Mouse (Mus musculus): ENCODE data around the gene Cdh11. TPM values are rescaled to one million over a fixed set of nuclear protein-coding genes. Genes with fewer than 3 reads are reported as not detected.

The Cdh11 gene
- 37.9 and 45.3 TPM in 2 replicates for polyA plus RNA-seq (2015; fragmentation: Nextera tagmentation; extraction: Ambion mirVana)

DNA sequence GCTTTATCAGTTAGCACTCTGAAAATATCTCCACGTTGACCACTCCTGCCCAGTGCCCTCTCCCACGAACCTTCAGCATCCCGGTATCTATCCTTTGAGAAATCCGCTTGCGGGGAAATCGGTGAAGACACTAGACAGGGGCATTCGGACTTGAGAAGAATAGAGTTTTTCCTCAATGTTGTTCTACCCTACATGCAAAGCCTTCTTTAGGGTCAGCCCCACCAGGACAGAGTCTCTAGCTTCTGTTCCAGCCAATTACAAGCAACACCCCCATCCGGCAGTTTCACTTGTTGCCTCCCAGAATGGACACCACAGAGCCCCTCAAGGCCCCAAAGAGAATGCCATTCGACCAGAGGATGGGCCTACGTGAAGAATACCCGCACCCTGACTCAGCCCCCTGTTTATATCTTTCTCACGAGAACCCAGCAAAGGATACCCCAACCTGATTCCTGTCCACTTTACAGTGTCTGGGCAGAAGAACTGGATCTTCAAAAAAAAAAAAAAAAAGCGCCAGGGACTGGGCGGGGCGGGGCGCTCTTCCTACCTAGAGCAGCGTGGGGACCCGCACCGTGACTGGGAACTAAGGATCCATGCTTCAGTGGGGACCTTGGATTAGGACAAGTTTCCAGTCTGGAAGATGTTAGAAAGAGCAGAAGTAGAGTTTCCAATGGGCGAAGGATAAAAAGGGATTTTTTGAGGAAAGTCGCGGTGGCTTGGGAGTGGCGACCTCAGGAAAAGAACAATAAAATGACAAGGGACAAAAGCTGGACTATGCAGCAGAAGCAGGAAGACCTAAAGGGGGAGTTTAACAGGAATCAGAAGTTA lies at the start of gene Cdh11:
Gene Cdh11 (minus strand): TSS at position 51 of the 825 bp plus-strand sequence.
- Histone ChIP-seq H3K27me3 (replicated peaks; ENCODE audit: control insufficient read depth, insufficient read depth, low read length) (no peaks in the 10 kb centered on the region), H3K4me1 (ENCODE audit: control insufficient read depth, insufficient read depth, low read depth, low read length) (peaks cover 10% of the 10 kb centered on the region), H3K4me2 (ENCODE audit: low read length) (peak within 1 kb of the TSS; percentile 83), H3K36me3 (ENCODE audit: control insufficient read depth, insufficient read depth, low read length) (no peaks in the 10 kb centered on the region), H3K4me3 (ENCODE audit: low read length) (peak within 1 kb of the TSS; percentile 87), H3K9ac (ENCODE audit: low read depth, low read length) (peak within 1 kb of the TSS; percentile 95), H3K9me3 (ENCODE audit: control insufficient read depth, low read length) (no peaks in the 10 kb centered on the region), H3K27ac (ENCODE audit: low read depth, low read length) (peak within 1 kb of the TSS; percentile 94)
- 2% methylated on average over 23 of the region's 23 CpGs for WGBS
- ATAC-seq, result no peak

DNA sequence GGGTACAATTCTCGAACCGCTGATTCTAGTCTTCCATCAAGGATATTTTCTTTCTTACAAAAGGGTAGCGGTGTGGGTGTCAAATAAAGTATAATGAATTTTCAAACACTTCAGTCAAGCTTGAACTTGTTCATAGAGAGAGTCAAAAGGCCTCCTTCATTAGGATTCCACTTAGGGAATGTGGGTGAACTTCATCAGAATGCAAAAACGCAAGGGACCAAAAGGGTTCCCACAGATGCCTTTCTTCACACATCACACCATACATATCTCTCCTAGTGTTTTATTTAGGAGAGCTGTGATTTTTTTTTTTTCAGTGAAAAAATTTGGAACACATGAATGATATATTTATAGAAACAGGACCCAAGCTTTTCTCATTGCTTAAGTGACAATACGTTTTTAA lies 28.5 kb upstream of the Cdh11 start:
- no peaks in the 10 kb centered on the region for H3K36me3 ChIP-seq (ENCODE audit: control insufficient read depth, insufficient read depth, low read length)

DNA sequence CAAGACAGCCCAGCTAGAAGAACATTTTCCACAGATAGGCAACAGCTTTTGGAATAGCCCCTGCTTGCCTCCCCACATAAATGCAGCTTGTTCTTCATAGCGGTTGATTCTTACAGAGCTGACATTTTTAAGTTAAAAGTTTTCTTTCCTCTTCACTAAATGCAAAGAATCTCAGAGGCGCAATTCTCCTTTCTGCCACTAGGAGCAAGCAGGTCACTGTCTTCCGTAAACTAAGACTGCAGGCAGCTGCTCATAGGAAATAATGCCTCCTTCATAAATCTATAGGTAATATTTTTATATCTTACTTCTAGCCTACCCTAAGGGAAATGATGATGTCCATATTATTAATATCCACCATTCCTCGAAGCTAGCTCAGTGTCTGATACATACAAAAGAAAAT lies 4.9 kb upstream of the Cdh11 start:
- no peak for ATAC-seq
- Histone ChIP-seq H3K4me1 (ENCODE audit: control insufficient read depth, insufficient read depth, low read depth, low read length) (peaks cover 10% of the 10 kb centered on the region), H3K36me3 (ENCODE audit: control insufficient read depth, insufficient read depth, low read length) (no peaks in the 10 kb centered on the region), H3K9me3 (ENCODE audit: control insufficient read depth, low read length) (no peaks in the 10 kb centered on the region), H3K27ac (ENCODE audit: low read depth, low read length) (no peak overlapping the region), H3K4me3 (ENCODE audit: low read length) (no peak overlapping the region), H3K9ac (ENCODE audit: low read depth, low read length) (no peak overlapping the region), H3K27me3 (replicated peaks; ENCODE audit: control insufficient read depth, insufficient read depth, low read length) (no peaks in the 10 kb centered on the region), H3K4me2 (ENCODE audit: low read length) (no peak overlapping the region)
- WGBS, result 25% methylated on average over 4 of the region's 4 CpGs

More for the DNA sequence above, 28.5 kb upstream of the Cdh11 start:
- Histone ChIP-seq H3K9ac (ENCODE audit: low read depth, low read length) (no peak overlapping the region), H3K27ac (ENCODE audit: low read depth, low read length) (no peak overlapping the region), H3K27me3 (replicated peaks; ENCODE audit: control insufficient read depth, insufficient read depth, low read length) (no peaks in the 10 kb centered on the region), H3K9me3 (ENCODE audit: control insufficient read depth, low read length) (no peaks in the 10 kb centered on the region), H3K4me1 (ENCODE audit: control insufficient read depth, insufficient read depth, low read depth, low read length) (no peaks in the 10 kb centered on the region), H3K4me2 (ENCODE audit: low read length) (no peak overlapping the region), H3K4me3 (ENCODE audit: low read length) (no peak overlapping the region)
- ATAC-seq, result no peak
- 33% methylated on average over 5 of the region's 5 CpGs for WGBS

DNA sequence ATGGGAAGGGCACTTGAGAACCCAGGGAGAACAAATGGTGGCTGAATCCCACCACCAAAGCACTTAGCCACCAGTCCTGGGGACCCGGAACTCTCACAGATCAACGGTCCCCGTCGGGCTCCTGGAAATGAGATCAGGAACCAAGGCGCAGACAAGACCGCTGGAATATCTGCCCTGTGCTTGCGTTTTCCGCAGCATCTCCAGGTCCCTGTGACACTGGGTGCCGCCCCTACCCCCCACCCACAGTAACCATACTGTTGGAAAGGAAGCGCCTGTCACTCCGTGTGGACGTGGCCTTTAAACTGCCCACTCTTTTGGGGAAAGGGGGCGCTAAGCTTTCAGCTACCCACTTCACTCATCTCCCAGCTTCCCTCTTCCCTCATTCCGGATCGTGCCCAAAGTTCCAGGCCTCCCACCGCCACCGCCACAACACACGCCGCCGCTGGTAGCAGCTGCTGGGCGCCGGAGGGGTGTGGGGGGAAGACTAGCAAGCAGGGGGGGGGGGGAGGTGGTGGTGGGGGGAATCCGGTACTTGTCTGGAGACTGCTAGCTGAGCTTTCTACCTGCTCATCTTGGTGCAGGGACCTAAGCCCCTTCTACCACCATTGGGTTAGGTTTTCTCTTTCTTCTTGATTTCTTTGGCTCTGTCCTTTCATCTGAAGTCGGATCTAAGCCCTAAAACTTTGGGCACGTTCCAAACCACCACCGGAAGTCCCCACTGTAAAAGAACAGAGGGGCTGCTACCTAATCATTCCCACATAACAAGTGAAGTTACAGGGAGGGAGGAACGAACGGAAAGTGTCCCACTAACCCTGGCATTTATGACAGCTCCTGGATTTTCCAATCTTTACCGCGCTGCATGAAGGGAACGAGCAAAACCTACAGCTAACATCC lies 1.3 kb upstream of the Cdh11 start:
- H3K4me1 ChIP-seq (ENCODE audit: control insufficient read depth, insufficient read depth, low read depth, low read length), result peaks cover 10% of the 10 kb centered on the region
- peak overlapping the region; percentile 87 for H3K4me3 ChIP-seq (ENCODE audit: low read length)
- H3K36me3 ChIP-seq (ENCODE audit: control insufficient read depth, insufficient read depth, low read length), result no peaks in the 10 kb centered on the region
- H3K9ac ChIP-seq (ENCODE audit: low read depth, low read length), result peak overlapping the region; percentile 95
- H3K27ac ChIP-seq (ENCODE audit: low read depth, low read length), result peak overlapping the region; percentile 51; the same call in 1 of the 2 replicates
- H3K4me2 ChIP-seq (ENCODE audit: low read length), result peak overlapping the region; percentile 83
- no peaks in the 10 kb centered on the region for H3K27me3 ChIP-seq (replicated peaks; ENCODE audit: control insufficient read depth, insufficient read depth, low read length)
- no peaks in the 10 kb centered on the region for H3K9me3 ChIP-seq (ENCODE audit: control insufficient read depth, low read length)
- WGBS, result 5% methylated on average over 26 of the region's 31 CpGs
- ATAC-seq, result peak; percentile 16; the same call in 1 of the 2 replicates

DNA sequence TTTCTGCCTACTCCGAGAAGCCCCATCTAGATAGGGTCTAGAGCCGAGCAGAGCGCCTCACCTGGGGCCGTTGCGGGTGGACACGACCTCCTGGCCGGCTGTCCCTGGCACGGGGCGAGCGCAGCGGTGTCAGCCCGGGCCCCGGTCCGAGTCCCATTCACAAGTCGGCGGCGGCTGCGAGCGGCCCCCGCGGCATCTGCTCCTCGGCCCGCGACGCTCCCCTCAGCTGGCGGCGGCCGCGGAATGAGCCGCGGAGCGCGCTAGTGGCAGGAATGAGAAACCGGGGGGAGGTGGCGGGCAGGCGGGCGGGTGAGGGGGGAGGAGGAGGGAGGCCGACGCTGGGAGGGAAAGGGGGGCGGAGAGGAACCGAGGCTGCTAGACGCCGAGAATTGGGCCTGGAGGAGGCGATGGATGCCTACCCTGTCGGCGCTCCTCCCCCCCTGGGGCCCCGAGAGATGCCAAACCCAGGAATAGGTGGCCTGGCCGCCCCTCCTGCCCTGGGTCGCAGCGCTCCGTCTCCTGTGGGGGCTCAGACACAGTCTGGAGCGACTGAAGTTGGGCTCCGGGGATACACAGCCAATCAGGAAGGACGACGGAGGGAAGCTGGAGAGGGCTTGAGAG lies 497 bp downstream of the Cdh11 start:
- H3K4me2 ChIP-seq (ENCODE audit: low read length), result peak overlapping the region; percentile 83
- H3K4me1 ChIP-seq (ENCODE audit: control insufficient read depth, insufficient read depth, low read depth, low read length), result peaks cover 10% of the 10 kb centered on the region
- peak overlapping the region; percentile 94 for H3K27ac ChIP-seq (ENCODE audit: low read depth, low read length)
- WGBS, result 1% methylated on average over 43 of the region's 55 CpGs
- no peaks in the 10 kb centered on the region for H3K9me3 ChIP-seq (ENCODE audit: control insufficient read depth, low read length)
- H3K36me3 ChIP-seq (ENCODE audit: control insufficient read depth, insufficient read depth, low read length), result no peaks in the 10 kb centered on the region
- H3K27me3 ChIP-seq (replicated peaks; ENCODE audit: control insufficient read depth, insufficient read depth, low read length), result no peaks in the 10 kb centered on the region
- peak overlapping the region; percentile 95 for H3K9ac ChIP-seq (ENCODE audit: low read depth, low read length)
- peak; percentile 83 for ATAC-seq
- peak overlapping the region; percentile 87 for H3K4me3 ChIP-seq (ENCODE audit: low read length)

DNA sequence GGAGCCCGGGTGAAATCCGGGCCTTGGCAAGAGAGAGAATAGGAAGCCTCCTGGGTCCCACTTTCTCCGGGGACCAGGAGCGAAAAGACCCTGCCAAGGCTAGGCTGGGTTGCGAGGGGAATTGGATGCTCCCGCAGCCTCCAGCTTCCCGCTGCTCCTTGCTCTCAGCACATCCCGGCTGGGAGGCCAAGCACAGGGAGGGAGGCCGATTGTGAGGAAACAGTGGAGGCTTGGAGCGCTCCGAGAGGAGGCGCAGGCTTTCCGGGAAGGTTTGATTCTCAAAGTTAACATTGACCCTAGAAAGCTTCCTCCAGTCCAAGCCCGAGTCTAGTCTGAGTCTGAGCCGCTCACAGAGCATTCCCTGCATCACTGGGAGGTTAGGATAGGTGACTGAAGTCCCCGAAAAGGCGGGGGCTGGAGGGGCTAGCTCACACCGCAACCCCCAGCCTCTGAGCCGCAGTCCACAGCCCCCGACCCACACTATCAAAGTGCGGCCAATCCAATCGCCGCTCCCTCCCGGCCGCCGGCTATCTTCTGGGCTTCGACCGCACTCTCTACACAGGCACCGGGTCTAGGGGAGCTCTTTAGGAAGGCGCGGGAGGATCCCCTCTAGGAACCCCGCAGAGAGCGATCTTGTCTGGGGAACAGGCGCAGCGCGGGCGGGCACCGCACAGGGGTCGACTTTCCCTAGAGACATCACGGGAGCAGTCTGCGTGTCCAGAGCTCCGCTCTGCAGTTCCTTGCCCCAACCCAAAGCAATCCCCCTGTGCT lies 1.4 kb downstream of the Cdh11 start:
- WGBS, result under 1% methylated on average over 41 of the region's 42 CpGs
- Histone ChIP-seq H3K36me3 (ENCODE audit: control insufficient read depth, insufficient read depth, low read length) (no peaks in the 10 kb centered on the region), H3K9ac (ENCODE audit: low read depth, low read length) (peak overlapping the region; percentile 95), H3K9me3 (ENCODE audit: control insufficient read depth, low read length) (no peaks in the 10 kb centered on the region), H3K4me3 (ENCODE audit: low read length) (peak overlapping the region; percentile 87), H3K4me1 (ENCODE audit: control insufficient read depth, insufficient read depth, low read depth, low read length) (peaks cover 10% of the 10 kb centered on the region), H3K27ac (ENCODE audit: low read depth, low read length) (peak overlapping the region; percentile 94), H3K4me2 (ENCODE audit: low read length) (peak overlapping the region; percentile 83), H3K27me3 (replicated peaks; ENCODE audit: control insufficient read depth, insufficient read depth, low read length) (no peaks in the 10 kb centered on the region)
- peak; percentile 49 for ATAC-seq

DNA sequence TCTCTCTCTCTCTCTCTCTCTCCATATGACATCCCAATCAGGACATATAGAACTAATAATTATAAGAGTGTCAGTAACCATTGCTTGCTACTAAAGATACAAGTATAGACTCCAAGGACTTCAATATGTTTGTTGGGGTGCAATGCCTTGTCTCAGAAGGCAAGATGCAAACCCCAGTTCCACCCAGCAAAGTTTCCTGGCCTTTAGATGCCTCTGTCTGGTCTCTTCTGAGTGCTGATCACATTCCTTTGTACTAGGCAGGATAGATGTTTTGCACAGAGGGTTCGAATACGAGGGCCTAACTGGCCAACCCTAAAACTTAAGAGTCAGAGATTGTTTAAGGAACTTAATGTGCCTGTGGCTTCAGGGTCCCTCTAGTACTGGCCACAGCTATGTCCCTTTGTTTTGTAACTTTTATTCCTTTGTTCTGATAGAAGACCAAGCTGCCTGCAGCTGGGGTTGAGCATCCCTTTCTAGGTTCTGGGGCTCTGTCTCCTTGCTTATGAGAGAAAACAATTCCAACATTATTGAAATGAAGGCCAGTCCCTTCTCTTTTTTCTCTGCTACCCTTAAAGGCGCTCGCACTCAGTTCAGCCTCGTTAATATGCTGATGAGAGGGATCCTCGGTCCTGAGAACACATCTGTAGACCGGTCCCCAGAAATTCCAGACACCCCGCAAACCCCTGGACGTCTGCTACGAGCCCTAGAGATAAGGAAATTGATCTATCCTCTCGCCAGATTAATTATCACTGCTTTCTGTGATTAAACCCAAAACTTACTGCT lies 2.5 kb downstream of the Cdh11 start:
- peak overlapping the region; percentile 95 for H3K9ac ChIP-seq (ENCODE audit: low read depth, low read length)
- no peak for ATAC-seq
- WGBS, result 6% methylated on average over 11 of the region's 11 CpGs
- peak overlapping the region; percentile 87 for H3K4me3 ChIP-seq (ENCODE audit: low read length)
- H3K4me2 ChIP-seq (ENCODE audit: low read length), result peak overlapping the region; percentile 83
- H3K27ac ChIP-seq (ENCODE audit: low read depth, low read length), result peak overlapping the region; percentile 94
- H3K4me1 ChIP-seq (ENCODE audit: control insufficient read depth, insufficient read depth, low read depth, low read length), result peaks cover 10% of the 10 kb centered on the region
- H3K36me3 ChIP-seq (ENCODE audit: control insufficient read depth, insufficient read depth, low read length), result no peaks in the 10 kb centered on the region
- H3K27me3 ChIP-seq (replicated peaks; ENCODE audit: control insufficient read depth, insufficient read depth, low read length), result no peaks in the 10 kb centered on the region
- H3K9me3 ChIP-seq (ENCODE audit: control insufficient read depth, low read length), result no peaks in the 10 kb centered on the region

DNA sequence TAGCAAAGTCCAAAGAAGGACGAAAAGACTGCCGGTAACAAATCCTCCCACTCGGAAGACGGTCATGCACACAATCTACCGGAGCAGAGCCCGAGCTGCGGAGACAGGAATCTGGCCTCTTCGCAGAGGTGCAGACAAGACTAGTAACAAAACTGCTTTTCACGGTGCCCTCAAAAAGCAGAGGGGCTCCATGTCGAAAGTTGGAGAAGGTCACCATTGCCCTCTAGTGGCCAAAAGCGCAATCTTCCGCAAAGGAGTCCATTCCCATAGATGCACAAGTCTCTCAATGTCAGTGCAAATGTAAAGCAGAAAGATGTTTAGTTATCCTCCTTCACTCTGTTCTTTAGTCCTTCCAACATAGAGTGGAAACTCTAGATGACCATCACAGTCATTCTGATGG lies 4.5 kb downstream of the Cdh11 start:
- peaks cover 3% of the 10 kb centered on the region for H3K4me1 ChIP-seq (ENCODE audit: control insufficient read depth, insufficient read depth, low read depth, low read length)
- peak overlapping the region; percentile 81 for H3K27ac ChIP-seq (ENCODE audit: low read depth, low read length)
- WGBS, result under 1% methylated on average over 12 of the region's 12 CpGs

More for the DNA sequence above, 4.5 kb downstream of the Cdh11 start:
- Histone ChIP-seq H3K27me3 (replicated peaks; ENCODE audit: control insufficient read depth, insufficient read depth, low read length) (no peaks in the 10 kb centered on the region), H3K9me3 (ENCODE audit: control insufficient read depth, low read length) (no peaks in the 10 kb centered on the region), H3K4me3 (ENCODE audit: low read length) (peak overlapping the region; percentile 48), H3K9ac (ENCODE audit: low read depth, low read length) (peak overlapping the region; percentile 58), H3K4me2 (ENCODE audit: low read length) (peak overlapping the region; percentile 81), H3K36me3 (ENCODE audit: control insufficient read depth, insufficient read depth, low read length) (no peaks in the 10 kb centered on the region)
- peak; percentile 25; the same call in 1 of the 2 replicates for ATAC-seq
